Mouse (Mus musculus): ENCODE measurements around the gene Nif3l1. TPM values are rescaled to one million over a fixed set of nuclear protein-coding genes. Genes with fewer than 3 reads are reported as not detected.

The Nif3l1 gene
- total RNA-seq (2021): 10 to 100 TPM in 1 of 2 experiments, 1 to 10 TPM in 1; 10.0 to 12.6 TPM

DNA sequence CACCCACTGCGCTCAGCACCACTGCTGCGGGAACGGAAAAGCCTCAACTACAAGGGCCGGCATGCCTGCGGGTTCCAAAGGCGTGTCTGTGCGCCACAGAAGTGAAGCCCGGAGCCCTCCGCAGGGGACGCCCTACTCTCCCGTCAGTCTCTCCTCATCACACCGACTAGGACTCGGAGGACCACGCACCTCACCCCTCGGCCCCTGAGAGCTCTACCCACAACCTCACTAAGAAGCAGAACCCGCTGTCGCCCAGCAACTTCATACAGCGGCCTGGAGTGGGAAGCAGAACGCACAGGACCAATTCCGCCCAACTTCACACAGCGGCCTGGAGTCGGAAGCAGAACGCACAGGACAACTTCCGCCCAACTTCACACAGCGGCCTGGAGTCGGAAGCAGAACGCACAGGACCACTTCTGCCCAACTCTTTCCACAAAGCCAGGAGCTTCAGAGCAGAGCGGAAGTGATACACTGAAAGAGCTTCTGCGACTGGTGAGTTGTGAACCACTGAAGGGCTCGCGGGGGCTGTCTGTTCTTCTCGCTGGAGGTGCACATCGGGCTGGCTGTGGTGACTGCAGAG is at the start of gene Nif3l1, which contains the start of gene Ppil3:
TSS of gene Nif3l1 (plus strand) at position 9 of the 580 bp plus-strand sequence.
TSS of gene Ppil3 (minus strand) at position 344 of the 580 bp plus-strand sequence.
- intact Hi-C loops (cut with DNase I): loop anchor here (2.0 kb wide), 1 partner anchor 20 kb away; the partner anchor contains the start of gene Clk1
- DNase-seq: peak; percentile 77 to 87

DNA sequence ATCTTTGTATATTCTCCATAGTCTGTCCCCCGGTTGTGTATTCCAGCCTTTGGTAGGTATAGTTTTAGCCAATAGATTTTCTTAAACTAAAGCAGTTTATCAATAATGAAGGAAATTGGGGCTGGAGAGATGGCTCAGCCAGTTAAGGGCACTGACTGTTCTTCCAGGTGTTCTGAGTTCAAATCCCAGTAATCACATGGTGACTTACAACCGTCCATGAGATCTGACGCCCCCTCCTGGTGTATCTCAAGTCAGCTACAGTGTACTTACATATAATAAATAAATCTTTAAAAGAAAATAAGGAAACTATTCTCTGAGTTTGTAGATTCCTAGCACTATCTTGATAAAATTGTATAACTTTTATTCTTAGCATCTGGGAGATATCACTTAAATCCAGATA is 49.6 kb upstream of the Nif3l1 start:
- intact Hi-C loops (cut with DNase I): no loop called here
- DNase-seq: no peak

DNA sequence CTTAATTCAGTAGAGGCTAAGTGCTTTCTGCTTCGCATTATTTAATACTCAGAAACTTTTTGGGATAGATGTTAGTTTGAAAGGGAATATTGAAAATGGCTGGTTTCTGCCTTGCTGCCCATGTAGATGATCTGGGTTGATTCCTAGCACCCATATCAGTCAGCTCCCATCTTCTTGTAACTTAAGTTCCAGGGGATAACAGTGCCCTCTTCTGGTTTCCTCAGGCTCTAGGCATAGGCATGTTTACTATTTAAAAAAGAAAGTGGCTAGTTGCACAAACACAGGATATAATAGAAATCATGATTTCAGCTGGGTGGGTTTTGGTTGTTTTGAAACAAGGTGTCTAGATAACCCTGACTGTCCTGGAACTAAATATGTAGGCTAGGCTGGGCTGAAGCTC is 48.8 kb upstream of the Nif3l1 start:
- no peak for DNase-seq
- intact Hi-C loops (cut with DNase I): no loop called here

- DNase-seq: no peak
- intact Hi-C loops (cut with DNase I): no loop called here
Measured at GRCm38 (mm10) chr1:58397731-58398130, 47.2 kb upstream of the Nif3l1 start.

- DNase-seq: no peak
- intact Hi-C loops (cut with DNase I): no loop called here
Measured at GRCm38 (mm10) chr1:58401396-58401795, 43.6 kb upstream of the Nif3l1 start.

DNA sequence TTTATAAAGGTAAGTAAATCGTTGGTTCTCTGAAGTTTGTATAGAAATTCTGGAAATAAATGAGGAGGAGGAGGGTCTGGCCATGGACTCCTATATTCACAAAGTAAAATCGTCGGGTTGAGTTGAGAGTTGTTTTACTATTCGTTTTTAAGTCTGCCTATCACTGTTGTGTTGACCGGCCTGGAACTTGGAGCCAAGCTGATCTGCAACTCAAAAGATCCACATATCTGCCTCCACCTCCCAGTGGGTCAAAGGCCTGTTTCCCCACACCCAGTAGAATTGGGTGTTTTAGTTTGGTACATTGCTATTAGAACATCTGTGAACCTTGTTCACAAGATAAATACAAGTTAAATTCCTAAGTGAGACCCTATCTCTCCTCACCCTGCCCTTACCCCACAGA is 41.2 kb upstream of the Nif3l1 start:
- intact Hi-C loops (cut with DNase I): loop anchor here (2.0 kb wide), 1 partner anchor 15 kb away; no protein-coding TSS in a partner anchor
- DNase-seq: no peak

DNA sequence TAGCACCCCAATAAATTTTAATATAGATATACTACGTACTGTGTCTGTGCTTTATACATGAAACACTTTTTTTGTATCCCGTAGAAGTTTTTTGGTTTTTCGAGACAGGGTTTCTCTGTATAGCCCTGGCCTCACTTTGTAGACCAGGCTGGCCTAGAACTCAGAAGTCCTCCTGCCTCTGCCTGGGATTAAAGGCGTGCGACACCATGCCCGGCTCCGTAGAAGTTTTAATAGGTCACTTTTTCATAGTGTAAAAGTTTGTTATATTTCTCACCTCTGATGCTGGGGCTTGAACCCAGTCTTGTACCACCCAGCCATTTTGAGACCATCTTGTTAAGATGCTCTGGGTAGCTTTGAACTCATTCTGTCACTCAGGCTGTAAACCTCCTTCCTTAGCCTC is 37.6 kb upstream of the Nif3l1 start:
- DNase-seq: no peak
- intact Hi-C loops (cut with DNase I): no loop called here

GRCm38 (mm10) chr1:58408141-58408540 is 36.8 kb upstream of the Nif3l1 start:
- intact Hi-C loops (cut with DNase I): no loop called here
- DNase-seq: no peak

DNA sequence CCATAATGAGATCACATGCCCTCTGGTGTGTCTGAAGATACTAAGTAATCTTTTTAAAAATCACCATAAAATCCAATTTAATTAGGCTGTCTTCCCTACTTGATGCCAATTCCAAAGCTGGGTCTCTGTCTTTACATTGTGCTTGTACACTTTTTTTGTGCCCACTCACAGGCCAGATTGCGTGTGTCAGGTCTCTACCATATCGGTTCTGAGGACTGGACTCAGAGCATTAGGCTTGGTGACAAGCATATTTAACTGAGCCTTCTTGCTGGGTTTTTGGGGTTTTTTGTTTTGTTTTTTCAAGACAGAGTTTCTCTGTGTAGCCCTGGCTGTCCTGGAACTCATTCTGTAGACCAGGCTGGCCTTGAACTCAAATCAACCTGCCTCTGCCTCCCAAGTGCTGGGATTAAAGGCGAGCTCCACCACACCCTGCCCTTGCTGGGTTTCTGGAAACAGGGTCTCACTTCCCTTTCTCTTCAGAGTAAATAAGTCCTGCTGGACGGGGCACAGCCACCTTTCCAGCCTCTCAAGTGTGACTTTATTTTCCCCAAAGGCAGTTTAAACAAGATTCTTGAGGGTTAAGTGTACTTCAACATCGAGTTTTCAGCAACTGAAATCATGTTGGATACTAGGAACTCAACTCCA is 35.3 kb upstream of the Nif3l1 start:
- intact Hi-C loops (cut with DNase I): no loop called here
- no peak for DNase-seq

DNA sequence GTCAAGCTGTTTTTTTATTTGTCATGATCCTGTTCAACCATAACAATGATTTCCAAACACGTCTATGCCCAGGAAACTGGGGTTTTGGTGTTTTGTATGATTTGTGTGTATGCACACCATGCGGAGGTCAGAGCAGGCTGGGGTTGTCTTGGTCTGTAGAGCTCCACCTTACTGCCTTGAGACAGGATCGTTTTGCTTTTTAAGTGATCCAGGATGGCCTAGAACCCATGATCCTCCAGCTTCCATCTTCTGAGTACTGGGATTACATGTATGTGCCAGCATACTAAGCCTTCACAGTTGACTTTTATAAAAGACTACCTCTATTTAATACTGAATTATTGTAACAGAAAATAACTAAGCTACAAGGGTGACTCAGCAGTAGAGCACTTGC is 34.8 kb upstream of the Nif3l1 start:
- no peak for DNase-seq
- intact Hi-C loops (cut with DNase I): no loop called here

GRCm38 (mm10) chr1:58410776-58411175 is 34.2 kb upstream of the Nif3l1 start:
- no peak for DNase-seq
- intact Hi-C loops (cut with DNase I): no loop called here

DNA sequence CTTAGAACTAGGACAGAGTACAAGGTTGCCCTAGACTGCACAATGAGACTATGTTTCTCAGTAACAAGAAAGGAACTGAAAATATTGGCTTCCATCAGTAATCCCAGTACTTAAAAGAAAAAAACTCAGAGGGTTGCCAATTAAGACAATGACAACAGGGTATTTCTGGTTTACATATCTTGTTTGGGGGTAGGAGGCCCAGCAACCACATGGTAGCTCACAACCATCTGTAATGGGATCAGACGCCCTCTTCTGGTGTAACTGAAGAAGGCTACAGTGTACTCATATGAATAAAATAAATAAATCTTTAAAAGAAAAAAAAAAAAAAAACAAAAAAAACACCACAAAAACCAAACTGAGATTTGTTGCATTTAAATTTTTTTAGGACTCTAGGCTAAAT is 29.5 kb upstream of the Nif3l1 start:
- DNase-seq: no peak
- intact Hi-C loops (cut with DNase I): no loop called here

DNA sequence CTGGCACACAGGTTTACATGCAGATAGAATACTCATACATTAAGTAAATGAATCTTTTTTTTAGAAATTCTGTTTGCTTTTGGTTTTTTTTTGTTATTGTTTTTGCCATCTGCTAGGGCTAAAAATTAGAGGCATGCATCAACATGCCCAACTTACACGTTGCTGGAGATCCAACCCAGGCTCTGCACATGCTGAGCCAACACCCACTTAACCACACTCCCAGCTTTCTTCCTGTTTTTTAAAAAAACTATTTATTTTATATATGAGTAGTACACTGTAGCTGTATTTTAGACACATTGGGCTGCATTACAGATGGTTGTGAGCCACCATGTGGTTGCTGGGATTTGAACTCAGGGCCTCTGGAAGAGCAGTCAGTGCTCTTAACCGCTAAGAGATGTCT is 28.9 kb upstream of the Nif3l1 start:
- intact Hi-C loops (cut with DNase I): no loop called here
- no peak for DNase-seq

GRCm38 (mm10) chr1:58420032-58420431 is 24.9 kb upstream of the Nif3l1 start:
- intact Hi-C loops (cut with DNase I): loop anchor here (5.0 kb wide), 1 partner anchor 167 kb away; the partner anchor contains the start of genes Fam126b and Ndufb3
- no peak for DNase-seq

DNA sequence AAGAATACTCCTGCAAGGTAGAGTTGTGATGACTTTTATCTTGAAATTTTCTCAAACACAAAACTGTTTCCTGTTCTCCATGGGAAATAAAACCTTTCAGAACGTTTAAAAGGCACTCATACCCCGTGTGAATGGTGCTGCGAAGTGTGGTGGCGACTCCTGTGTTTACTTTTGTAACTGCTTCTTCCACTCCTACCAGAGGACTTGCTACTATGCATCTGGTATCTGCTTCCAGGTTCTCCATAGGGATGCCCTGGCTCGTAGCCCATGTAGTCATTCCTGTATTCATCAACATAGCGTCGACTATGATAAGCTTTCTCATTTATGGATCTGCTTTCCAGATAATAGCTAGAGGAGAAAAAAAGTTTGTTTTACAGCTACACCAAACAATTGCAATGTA is 24.0 kb upstream of the Nif3l1 start:
- intact Hi-C loops (cut with DNase I): loop anchor here (5.0 kb wide), 1 partner anchor 166 kb away; the partner anchor contains the start of genes Fam126b and Ndufb3
- no peak for DNase-seq

- intact Hi-C loops (cut with DNase I): loop anchor here (2.0 to 5.0 kb wide), 2 partner anchors 30 to 164 kb away; partner anchors contain the start of genes Bzw1, Fam126b and Ndufb3
- DNase-seq: peak; percentile 32 to 49
Measured at GRCm38 (mm10) chr1:58422879-58423278, 22.1 kb upstream of the Nif3l1 start.

DNA sequence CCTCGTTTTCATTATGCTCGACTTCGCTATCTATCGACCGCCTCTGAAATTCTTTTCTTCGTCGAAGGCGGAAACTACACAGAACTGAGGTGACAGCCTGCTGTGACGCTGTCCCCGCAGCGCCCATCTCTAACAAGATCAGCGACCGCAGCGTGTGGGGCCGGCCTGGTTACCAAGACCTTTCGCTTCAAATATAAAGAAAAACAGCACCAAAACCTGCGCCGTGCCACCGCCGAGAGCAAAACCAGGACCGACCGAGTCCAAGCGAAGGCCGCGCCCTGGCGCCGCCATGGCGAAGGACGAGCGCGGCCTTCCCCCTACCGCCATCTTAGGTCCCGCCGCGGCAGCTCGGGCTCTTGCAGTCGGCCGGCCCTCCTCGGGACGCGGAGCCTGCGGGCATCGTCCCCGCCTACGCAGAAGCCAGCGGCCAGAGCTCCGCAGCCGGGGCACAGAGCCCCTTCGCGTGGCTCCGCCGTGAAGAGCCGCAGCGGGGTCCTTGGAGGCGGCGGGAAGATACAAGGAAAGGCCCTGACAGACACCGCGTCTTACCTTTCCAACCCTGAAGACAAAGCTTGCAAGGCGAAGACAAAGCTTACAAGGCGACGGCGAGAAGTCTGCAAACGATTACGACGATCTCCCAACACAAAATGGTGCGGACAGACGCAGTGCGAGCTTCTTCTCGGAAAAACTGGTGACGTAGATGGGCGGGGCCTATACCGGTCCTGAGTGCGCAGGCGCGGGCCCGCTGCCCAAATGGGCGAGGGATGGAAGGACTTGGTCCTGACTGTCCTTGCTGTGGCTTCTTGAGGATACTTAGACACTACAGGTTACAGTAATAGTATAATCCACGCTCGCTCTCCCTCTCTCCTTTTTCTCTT is 21.3 kb upstream of the Nif3l1 start, which contains the start of gene Clk1:
TSS of gene Clk1 (minus strand) at position 696 of the 878 bp plus-strand sequence.
- intact Hi-C loops (cut with DNase I): loop anchor here (2.0 to 5.0 kb wide), 3 partner anchors 21 to 164 kb away; partner anchors contain the start of genes Bzw1, Fam126b, Ndufb3 and Nif3l1
- DNase-seq: peak; percentile 99 to 100

DNA sequence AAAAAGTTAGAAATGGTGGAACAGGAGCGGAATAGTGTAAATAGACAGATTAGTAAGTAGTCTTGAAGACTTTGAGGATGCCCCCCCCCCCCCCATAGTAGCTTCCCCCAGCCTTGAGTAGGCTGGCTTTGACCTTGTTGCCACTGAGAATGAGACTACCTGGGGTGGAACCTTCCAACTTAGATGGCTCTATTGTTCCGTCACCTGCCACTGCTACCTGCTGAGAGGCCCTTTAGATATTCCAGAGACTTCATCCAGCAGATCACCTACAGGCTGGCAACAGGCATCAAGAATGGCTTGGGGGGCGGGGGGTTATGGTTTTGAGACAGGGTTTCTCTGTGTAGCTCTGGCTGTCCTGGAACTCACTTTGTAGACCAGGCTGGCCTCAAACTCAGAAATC is 20.4 kb upstream of the Nif3l1 start:
- intact Hi-C loops (cut with DNase I): loop anchor here (2.0 to 5.0 kb wide), 2 partner anchors 20 to 163 kb away; partner anchors contain the start of genes Fam126b, Ndufb3, Nif3l1 and Ppil3
- DNase-seq: no peak

DNA sequence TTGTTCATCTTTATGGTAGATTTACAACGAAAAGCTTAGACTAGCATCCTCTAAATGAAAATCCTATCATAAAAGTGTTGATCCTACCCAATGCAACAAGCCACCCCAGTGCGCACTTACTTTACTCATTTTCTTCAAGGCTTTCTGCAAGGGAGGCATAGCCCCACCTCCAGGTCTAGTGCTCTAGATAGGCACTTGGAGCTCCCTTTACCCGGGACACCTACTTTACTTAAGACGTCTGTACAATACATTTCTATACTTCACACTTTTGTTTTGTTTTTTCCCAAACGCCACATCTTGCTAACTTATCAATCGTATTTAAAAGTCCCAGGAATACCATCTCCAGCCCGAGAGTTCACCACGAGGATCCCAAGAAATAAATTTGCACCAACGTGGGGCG is 260 bp upstream of the Nif3l1 start:
- DNase-seq: no peak
- intact Hi-C loops (cut with DNase I): loop anchor here (2.0 kb wide), 1 partner anchor 20 kb away; the partner anchor contains the start of gene Clk1

DNA sequence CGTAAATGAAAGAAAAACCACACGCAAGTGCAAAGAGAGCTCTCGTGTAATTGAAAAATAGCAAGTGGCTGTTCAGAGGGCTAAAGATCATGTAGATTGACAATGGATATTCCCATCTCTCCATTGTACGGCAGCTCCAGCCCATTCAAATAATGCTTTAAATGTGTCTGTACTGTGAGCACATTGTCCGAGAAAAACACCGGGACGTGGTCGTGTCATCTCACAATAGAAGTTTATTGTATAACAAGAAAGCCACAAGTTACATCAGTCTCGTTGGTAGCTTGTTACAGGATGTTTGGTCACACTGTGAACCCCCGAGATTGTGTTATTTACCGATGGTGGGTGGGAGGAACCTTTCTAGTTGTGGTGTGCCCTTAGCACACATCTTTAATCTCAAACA is 910 bp downstream of the Nif3l1 start:
- intact Hi-C loops (cut with DNase I): loop anchor here (2.0 kb wide), 1 partner anchor 21 kb away; the partner anchor contains the start of gene Clk1
- no peak for DNase-seq

DNA sequence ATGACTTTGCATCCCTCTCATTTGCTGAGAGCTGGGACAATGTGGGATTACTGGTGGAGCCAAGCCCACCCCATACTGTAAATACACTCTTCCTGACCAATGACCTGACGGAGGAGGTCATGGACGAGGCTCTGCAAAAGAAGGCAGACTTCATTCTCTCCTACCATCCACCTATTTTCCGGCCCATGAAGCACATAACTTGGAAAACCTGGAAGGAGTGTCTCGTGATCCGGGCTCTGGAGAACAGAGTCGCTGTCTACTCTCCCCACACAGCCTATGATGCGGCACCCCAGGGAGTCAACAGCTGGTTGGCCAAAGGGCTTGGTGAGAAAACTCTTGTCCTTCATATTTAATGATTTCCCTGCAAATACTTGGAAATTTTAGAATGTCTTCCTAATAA is 2.8 kb downstream of the Nif3l1 start:
- no peak for DNase-seq
- intact Hi-C loops (cut with DNase I): no loop called here
